Mouse (Mus musculus): ENCODE results near the gene Gm20696.

- TF ChIP-seq CTCF (IDR thresholded peaks at IDR 0.05; ENCODE audit: control insufficient read depth, insufficient read depth, low read length) (no peak), POLR2A (IDR thresholded peaks at IDR 0.05; ENCODE audit: borderline replicate concordance, control insufficient read depth, low read depth, low read length) (no peak)
These were observed 12.3 kb downstream of the Gm20696 start for GRCm38 (mm10) chr6:99654343-99654742.
